Mouse (Mus musculus): ENCODE data around the gene 1110017D15Rik.

Gene 1110017D15Rik

DNA sequence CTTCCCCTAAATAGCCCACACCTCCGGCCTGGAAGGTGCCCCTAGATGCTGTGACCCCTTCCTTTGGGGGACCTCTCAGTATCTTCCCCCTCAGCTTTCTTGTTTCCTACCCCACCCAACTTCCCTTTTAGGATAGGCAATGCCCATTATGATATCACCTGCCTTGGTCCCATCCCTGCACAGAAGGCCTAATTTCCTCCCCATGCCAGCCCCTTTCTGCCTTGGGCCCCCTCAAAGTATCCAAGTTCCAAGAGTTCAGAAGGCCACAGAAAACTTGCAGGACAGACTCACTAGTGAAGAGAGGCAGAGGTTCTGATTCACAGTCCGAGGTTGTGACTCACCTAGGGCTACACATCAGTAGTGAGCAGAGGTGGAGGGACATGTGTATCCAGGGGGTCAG is at the start of gene 1110017D15Rik:
Gene 1110017D15Rik, minus strand, starts transcription at position 101 of the 400 bp plus-strand sequence.
- no peak for DNase-seq

DNA sequence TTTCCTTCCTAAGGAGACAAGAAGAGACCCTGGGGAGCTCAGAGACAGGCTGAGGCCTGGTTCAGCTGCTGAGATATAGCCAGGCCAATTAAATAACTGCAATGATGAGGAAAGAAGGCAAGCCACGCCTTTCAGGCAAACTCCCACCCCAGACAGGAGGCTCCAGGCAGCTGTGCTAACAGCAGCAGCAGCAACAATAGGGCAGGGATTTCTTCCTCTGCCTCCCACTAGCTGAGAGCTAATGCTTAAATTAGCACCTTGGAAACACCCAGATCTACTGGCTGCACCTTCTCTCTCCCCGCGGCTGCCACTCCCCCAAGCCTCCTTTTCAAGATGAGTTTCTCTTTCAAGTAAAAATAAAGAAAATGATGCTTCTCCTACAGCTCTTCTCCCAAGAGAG is 49.0 kb upstream of the 1110017D15Rik start:
- no peak for DNase-seq

DNA sequence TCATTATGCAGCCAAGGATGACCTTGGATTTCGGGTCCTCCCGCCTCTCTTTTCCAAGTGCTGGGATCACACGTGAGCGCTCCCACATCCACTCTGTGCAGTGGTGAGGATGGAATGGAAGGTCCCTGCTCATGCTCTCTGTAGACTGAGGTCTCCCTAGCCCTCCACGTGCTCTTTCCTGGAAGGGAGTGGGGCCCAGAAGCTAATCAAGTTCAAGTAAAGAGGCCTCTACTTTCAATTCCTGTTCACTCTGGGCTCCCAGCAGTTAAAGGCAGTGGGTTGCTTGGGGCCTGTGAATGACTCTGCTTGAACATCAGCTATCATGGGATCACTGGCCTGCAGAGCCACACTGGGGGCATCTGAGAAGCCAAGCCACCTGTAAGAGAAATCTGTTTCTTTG is 46.2 kb upstream of the 1110017D15Rik start:
- DNase-seq = no peak

DNA sequence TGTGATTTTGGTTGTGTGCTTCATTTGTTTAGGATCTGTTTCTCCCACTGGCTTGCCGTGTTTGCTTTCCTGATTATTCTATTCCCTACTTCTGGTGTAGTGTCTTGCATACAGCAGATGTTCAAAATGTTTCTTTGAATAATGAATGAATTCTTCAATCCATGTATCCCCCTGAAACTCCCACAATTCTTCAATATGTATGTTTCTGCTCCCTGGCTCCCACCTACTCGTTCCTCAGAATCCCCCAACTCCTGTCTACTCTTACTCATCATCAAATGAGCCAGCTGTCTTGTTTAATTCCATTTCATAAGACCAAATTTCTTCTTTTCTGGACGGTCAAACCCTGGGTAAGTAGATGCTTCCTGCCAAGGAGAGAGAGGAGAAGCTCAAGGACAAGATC is 40.0 kb upstream of the 1110017D15Rik start:
- no peak for DNase-seq

DNA sequence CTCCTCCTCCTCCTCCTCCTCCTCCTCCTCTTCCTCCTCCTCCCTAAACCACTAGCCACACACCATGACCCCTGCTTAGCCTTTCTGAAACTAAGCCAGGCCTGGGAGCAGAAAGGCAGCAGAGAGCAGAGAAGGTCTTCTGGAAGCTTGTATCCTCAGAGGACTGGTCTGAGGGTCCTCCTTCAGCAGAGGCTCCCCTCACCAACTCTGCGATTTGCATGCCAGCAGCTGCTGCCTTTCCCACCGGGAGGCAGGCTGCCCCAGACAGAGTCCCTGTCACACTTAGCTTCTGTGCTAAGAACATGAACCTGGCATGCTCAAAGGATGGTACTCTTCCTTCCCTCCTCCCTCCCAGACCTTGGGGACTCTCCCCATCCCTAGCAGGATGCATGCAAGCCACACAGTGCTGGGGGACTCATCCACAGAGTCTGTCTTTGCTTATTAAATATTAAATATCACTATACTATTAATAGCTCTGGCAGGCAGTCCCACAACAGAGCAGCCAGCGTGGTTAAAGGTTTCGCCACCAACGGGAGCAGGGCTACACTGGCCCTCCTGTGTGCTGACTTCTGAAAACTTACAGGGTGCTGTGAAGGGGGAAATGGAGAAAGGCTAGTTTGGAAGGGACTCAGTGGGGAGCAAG is 39.3 kb upstream of the 1110017D15Rik start:
- DNase-seq = no peak

DNA sequence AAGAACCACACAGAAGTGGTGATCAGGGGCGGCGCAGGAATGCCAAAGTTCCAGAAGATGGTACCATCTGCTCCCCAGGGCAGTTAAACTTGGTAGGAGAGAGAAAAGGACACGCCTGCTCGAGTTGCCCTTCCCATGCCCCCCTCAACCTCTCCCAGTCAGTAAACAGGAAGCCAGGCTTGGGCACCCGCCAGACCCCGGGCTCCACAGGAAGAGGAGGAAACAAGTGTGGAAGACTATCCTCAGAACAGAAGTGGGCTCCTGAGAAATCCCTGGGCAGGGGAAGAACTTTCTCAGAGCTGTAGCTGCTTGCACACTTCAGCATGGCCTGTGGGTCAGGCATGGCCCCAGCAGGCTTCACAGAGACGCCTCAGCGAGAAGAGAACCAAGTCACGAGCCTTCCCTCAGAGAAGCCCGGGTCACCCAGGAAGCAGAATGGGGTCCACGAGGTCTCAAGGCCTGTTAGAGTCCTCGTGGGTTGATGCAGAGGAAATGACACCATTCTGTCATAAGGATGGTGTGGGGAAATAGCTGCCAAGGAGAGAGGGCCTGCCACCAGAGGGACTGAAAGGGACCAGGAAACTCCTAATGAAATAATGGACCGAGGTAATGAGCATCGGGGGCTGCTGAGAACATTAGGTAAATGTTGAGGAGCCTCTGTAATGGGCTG is 38.0 kb upstream of the 1110017D15Rik start:
- peak; percentile 47 to 56 for DNase-seq

DNA sequence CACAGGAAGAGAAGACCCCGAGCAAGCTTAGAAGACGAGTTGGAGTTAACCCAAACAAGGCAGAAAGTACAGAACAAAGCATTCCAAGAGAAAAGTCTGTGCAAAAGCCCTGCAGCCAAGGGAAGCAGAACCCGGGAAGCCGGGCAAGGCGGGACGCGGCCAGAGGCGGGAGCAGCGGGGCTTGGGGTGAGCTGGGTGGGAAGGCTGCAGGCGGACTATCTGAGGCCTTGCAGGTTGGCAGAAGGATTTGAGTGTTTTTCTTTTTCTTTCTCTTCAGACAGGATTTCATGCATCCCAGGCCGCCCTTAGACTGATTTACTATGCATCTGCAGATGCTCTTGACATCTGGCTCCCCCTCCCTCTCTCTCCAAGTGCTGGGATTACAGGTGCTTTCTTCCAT is 36.0 kb upstream of the 1110017D15Rik start:
- DNase-seq = no peak

DNA sequence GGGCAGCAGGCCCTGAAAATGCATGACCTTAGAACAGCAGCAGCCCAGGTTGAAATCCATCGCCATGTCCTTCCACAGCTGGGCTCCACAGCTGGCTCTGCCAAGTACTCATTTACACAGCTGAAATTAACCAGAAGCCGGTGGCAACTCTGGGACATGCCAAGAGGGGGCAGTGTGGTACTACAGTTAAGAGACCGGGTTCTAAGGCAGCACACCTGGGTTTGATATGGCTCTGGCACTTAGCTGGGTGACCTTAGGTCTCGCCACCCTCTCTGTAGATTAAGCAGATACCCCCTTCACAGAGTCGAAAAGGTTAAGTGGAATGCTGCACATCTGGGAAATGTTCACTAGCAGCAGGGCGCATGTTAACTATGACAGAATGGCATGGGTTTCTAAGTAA is 35.4 kb upstream of the 1110017D15Rik start:
- peak; percentile 70 to 79 for DNase-seq

DNA sequence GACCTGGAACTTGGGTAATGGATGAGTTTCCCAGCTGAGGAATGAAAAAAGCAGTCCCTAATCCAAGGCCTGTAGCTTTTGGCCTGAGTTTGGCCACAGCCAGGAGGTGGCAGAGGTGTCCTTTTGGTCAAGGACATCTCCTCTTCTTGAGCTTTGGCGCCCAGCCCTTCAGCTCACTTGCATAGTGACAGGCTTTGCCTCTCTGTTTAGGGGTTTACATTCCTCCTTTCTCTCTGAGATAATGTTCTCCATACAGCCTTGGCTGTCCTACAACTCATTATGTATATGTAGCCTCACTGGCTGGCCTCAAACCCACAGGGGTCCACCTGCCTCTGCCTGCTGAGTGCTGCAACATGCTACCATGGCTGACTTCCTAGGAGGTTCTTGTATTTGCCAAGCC is 30.0 kb upstream of the 1110017D15Rik start:
- DNase-seq = peak; percentile 62 to 69

DNA sequence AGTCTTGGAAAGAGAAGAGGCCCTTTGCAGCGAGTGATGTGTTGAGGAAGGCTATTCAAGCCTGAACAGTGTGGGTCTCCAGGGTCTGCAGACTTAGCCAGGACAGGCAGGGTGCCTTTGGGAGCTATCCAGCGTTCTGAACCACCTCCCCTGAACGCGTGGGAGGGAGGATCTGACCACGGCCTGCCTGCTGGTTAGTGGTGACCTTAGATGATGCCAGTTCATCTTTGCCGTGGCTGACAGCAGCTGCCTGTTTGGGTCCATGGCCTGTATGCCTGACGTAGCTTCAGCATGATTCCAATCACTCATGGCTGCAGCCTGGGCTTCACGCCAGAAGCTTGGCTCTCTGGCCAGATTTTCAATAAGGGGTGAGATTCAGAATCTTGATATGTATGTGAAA is 28.9 kb upstream of the 1110017D15Rik start:
- peak; percentile 85 to 89 for DNase-seq

DNA sequence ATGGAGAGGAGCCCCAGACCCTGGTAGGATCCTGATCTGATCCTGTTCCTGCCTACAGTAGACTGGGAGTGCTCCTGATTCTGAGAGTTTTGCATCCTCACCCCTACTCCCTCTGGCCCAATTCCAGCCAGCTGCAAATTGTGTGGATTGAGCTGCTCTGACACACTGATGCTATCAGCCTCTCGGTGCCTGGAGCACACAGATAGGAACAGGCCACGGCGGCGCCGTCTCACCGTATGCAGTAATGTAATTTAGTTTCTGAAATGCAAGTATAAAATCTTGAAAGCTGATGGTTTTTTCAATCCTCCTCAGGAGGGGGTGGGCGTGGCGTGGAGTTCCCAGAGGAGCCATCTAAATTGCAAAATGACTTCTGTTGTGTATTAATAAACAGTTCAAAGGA is 25.0 kb upstream of the 1110017D15Rik start:
- no peak for DNase-seq

DNA sequence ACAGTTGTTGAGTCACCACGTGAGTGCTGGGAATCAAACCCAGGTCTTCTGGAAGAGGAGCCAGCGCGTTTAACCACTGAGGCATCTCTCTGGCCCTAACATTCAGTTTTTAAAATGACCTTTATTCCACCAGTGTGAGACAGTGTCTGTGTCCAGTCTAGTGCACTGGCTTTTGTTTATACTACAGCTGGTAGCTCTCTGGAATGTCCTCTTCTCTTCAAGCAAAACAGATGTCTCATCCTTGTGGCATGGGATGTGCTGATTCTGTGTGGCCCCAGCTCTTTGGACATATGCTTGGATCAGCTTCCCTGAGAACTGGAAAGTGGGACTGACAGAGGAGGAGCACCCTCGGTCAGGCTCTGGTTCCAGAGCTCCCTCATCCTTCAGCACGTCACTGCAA is 17.7 kb upstream of the 1110017D15Rik start:
- DNase-seq = no peak

DNA sequence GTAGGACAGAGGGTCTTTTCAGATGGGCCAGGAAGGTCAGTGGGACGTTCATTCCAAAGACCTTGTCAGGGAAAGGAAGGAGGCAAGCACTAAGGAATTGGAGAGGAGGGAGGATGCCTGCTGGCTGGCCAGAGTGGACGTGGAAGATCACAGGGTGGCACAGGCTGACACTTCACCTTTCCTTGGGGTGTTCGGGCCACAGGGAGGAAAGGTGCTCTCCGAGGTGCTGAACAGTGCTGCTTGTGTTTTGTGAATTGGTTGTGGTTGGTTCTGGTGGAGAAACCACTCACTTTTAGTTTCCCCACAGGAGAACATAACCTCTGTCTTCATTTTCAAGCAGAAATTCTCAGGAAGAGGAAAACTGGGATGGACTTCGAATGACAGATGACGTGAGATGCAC is 15.3 kb upstream of the 1110017D15Rik start:
- DNase-seq = no peak

DNA sequence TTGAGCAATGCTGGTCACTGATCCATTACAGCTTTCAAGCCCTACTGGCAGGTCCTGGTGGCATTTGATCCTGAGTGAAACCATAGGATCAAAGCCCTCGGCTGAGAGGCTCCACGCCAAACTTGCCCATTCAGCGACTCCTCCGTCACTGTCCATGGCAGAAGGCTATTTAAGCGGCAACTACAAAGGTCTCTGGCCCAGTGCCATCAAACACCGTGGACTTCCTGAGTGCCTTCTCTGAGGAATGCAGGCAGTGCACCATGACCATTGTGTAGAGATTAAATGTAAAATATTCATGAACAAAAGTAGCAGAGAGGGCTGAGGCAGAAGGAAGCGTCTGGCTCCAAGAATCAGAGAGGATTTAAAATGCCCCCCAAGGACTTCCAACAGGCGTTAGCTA is 10.9 kb upstream of the 1110017D15Rik start:
- peak; percentile 80 to 81 for DNase-seq

DNA sequence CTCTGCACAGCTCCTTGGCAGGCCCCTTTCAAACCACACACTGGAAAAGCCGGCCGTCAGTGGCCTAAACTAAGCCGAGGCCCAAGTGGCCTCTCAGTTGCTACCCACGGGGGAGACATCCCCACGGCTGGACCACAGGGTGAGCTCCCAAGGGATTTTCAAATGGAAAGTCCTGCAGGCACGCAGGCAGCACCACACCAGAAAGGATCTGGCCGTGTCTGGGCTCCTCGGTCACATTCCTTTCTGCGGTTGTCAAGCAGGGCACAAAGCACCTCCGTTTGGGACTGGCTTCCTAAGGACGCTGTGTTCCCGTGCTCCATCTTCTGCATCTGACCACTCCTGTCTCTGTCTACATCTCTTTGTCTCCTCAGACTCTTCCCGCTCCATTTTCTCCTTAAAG is 9.9 kb upstream of the 1110017D15Rik start:
- no peak for DNase-seq

DNA sequence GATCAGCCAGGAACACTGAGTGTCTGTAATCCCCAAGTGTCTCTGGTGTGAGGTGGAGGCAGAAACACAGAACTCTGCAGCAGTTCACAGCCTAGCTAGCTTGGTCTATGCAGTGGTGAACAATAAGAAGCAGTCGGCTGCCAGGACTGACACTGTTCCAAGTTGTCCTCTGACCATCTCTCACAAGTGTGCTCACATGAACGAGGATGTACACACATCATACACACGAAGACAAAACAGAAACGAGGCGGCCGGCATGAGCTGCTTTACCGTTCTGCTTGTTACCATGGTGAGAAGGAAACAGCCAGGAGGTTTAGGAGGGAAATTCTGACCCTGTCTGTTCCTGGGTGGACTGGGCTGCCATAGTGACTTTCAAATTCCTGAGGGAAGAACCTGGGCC is 9.4 kb upstream of the 1110017D15Rik start:
- DNase-seq = no peak

DNA sequence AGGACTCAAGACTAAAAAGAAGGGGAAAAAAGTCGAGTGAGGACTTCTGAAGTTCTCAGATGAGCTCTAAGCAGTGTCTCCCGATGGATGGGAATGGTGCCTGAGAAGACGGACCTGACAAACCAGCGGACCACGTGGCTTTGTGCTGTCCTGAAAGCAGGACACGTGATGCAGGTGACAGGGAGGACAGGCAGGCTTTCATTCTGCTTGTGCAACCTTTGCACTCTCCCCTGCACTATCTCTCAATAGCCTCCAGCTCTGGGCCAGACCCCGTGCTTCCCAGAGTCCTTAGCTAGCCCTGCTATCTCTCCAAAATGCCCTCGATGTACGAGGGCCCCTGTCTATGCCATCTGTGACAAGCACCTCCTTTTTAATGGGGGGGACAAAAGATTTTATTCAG is 7.7 kb upstream of the 1110017D15Rik start:
- no peak for DNase-seq

DNA sequence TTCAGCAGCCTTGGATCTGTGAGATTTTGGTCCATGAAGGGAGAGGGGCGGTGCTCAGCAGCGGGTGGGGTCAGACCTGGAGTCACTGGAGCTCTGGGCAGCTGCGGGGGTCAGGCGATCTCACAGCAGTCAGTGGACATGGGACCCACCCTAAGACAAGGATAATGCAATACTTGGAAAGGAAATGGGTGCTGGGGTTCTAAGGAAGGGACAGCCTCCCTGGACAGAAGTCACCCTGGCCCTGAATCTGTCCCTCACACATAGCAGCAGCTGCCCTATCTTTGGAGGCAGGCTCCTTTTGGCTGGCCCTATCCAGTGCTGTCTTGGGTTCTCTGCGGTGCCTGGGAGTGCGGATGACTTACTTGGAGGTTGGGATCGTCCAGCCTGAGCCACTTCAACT is 6.7 kb upstream of the 1110017D15Rik start:
- DNase-seq = no peak

DNA sequence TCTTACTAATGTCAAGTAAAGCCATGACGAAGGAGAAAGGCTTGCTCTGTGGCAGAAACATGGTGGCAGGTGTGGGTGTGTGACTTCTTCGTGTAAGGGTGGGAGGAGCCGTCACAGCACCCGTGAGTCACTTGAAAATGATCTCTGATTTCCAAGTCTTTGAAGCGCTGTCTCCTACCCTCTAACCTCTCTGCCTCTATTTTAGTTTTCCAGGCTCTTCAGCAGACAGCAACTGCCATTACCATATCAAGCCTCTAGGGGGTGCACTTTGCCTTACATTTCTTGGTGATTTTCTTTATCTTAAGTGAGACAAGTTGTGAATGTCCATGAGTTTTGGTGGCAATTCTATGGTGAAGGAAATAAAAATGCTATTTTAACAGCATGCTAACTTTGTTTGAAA is 5.7 kb upstream of the 1110017D15Rik start:
- DNase-seq = peak; percentile 65 to 75

DNA sequence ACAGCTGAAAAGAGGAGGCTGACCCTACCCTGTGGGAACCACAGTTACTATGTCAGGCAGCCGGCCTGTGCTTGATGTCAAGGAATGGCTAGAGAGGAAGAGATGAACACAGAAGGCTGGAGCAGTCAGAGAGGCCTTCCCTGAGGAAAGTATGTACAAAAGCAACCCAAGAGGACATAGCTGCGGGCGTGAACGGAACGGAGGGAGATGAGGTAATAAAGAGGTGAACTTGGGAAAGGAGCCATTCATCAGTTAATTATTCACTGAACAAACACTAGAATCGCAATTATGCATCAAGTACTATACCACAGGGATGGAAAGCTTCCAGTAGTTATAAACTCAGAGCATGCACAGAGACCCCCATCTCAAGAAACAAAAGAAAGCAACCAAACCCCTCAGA is 5.0 kb upstream of the 1110017D15Rik start:
- DNase-seq = no peak

DNA sequence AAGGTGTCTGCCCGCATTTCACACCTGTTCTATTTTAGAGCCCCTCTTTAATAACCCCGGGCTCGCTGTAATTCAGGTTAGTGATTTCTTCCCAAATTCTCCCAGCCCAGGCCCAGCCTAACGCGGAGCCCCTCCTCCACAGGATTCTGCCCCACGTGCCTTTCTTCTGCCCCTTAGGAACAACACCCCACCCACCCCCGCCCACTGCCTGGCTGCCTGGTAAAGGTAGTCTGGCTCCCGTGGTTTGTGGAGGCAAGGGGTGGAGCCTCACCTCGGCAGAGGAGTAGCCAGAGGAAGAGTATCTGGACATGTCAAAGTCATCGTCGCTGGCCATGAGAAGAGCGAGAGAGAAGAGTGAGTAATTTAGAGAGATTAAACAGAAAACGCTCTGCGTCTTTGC is 3.5 kb upstream of the 1110017D15Rik start:
- no peak for DNase-seq

DNA sequence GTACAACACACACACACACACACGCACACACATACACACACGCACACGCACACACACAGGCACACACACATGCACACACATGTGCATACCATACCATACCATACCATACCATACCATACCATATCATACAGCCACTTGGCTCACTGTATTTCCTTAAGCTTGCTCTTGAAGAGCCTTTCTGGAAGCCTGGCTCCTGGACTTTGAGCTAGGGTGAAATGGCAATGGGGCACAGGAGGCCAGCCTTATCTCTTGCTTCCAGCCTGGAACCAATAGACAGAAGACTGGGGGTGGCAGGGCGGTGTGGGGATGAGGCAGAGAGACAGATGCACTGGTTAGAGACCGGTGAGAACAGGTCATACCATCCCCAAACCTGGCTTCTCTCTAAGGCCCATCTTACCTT is 2.1 kb upstream of the 1110017D15Rik start:
- DNase-seq = no peak

DNA sequence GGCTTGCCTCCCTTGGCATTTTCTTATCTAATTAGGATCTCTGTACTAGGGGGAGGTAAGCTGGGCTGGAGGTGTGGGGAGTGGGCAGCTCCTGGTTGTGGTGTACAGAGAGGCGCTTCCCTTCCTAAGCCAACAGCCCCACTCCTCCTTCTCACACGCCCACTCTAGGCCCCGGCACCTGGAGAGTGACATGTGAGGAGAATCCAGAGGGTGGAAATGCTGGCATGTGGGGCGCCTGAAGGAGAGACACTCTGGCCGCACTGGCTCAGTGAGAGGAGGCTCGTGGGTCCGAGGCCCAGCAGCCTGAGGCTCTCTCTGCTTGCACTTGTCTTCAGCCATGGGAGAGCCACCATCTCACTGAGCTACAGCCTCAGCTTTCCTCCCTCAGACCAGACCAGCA is 1.2 kb upstream of the 1110017D15Rik start:
- DNase-seq = no peak

DNA sequence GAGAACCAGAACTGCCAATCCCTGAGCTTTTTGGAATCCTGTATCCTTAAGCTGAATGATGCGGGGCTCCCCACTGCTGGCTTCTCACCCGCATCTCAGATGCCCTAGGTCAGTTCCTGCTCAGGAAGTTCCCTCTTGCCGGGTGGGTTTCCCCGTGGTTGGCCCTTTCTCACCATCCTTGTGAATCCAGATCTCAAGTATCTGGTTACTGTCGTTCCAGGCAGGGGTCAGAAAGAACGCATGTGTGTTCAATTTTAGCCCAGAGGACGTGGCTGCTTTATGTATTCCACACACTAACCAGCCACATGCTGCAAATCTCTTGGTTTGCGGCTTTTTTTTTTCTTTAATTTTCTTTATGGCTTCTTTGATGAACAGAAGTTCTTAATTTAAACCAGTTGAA is 3.4 kb downstream of the 1110017D15Rik start:
- peak in 1 of 2 experiments; percentile 39 for DNase-seq

DNA sequence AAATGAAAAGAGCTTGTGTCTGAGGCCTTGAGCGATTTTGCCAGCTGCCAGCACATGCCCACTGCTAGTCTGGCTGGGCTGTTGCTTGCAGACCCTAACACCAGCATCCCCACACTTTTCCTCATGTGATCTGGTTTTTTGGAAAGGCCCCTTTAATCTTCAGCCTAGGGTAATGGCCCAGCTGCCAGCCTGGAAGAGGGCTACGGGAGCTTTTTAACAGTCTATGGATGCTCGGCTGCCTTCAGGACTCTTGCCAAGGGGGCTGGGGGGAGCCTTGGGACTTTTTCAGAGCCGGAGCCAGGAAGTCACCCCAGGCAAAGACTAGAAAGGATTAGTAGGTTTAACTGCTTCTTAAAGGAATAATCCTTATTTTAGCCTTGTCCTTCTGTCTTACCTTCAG is 3.8 kb downstream of the 1110017D15Rik start:
- DNase-seq = peak; percentile 82 to 89

All from cerebellum, postnatal 10 days (tissue).